Mouse (Mus musculus) thymus, adult 2 months (tissue): ENCODE measurements around the gene Rsph10b. TPM values are rescaled to one million over a fixed set of nuclear protein-coding genes. Genes with fewer than 3 reads are reported as not detected.

Experiments
- DNase-seq: peaks from one replicate; pipeline ENCODE4 v3.0.0; 2021
- H3K27ac ChIP-seq: fragments of 200-500 bp; 2 replicates; pipeline ENCODE4 v1.5.1; 2012; ENCODE audit warnings: low read length, control low read depth; ENCODE audit not compliant: control insufficient read depth, insufficient read depth
- H3K27me3 ChIP-seq: fragments of 200-500 bp; 2 replicates; pipeline ENCODE4 v1.6.1; 2012; ENCODE audit warnings: mild to moderate bottlenecking, low read length, moderate library complexity, mixed read lengths; ENCODE audit not compliant: control insufficient read depth, insufficient read depth
- H3K36me3 ChIP-seq: fragments of 200-500 bp; 2 replicates; pipeline ENCODE4 v1.6.1; 2012; ENCODE audit warnings: mild to moderate bottlenecking, low read length, moderate library complexity; ENCODE audit not compliant: control insufficient read depth, insufficient read depth
- H3K4me1 ChIP-seq: fragments of 200-500 bp; replicated peaks from 2 replicates; pipeline ENCODE4 v1.6.1; 2012; ENCODE audit warnings: low read length; ENCODE audit not compliant: control insufficient read depth, insufficient read depth
- H3K4me3 ChIP-seq: fragments of 200-500 bp; 2 replicates; pipeline ENCODE4 v1.5.1; 2012; ENCODE audit warnings: mild to moderate bottlenecking, low read length, control low read depth, moderate library complexity; ENCODE audit not compliant: control insufficient read depth, insufficient read depth
- CTCF ChIP-seq: fragments of 200-500 bp; IDR thresholded peaks from 2 replicates; pipeline ENCODE4 v1.5.1; 2012; ENCODE audit warnings: mild to moderate bottlenecking, control low read depth, low read length, moderate library complexity, borderline replicate concordance; ENCODE audit not compliant: control insufficient read depth, poor library complexity, insufficient read depth; ENCODE audit errors: extremely low read depth
- POLR2A ChIP-seq: fragments of 200-500 bp; IDR thresholded peaks from 2 replicates; pipeline ENCODE4 v1.6.1; 2012; ENCODE audit warnings: mild to moderate bottlenecking, low read length, control low read depth, moderate library complexity; ENCODE audit not compliant: control insufficient read depth, poor library complexity, insufficient read depth; ENCODE audit errors: extremely low read depth
- WGBS: fragments of 180-500 bp; shearing (Covaris S2); methylation state at CpG from one replicate; pipeline ENCODE4 v1.1.7; 2018; 5-methylcytosine and 5-hydroxymethylcytosine counted together
- polyA plus RNA-seq: library from polyadenylated mRNA; depleted of rRNA; stranded (reverse); fragments of >200 nt; gene quantifications from 2 replicates; pipeline ENCODE4 v1.2.3, GENCODE M21; 2012

The Rsph10b gene
- polyA plus RNA-seq, 1 experiment = 0.54 TPM

- no peak overlapping the region for H3K27ac ChIP-seq
- no peaks in the 10 kb centered on the region for H3K36me3 ChIP-seq
- 80% methylated on average over 3 of the region's 3 CpGs for WGBS
- TF ChIP-seq POLR2A (no peak), CTCF (no peak)
- H3K4me1 ChIP-seq = no peaks in the 10 kb centered on the region
- DNase-seq = no peak
- H3K4me3 ChIP-seq = no peak overlapping the region
- no peaks in the 10 kb centered on the region for H3K27me3 ChIP-seq
Measured at GRCm38 (mm10) chr5:143972628-143973027, 39.8 kb downstream of the Rsph10b start.

- peak; percentile 92 for TF ChIP-seq CTCF
- TF ChIP-seq POLR2A = no peak
- 47% methylated on average over 4 of the region's 4 CpGs for WGBS
- Histone ChIP-seq H3K27me3 (no peaks in the 10 kb centered on the region), H3K4me1 (no peaks in the 10 kb centered on the region), H3K4me3 (no peak overlapping the region), H3K27ac (no peak overlapping the region), H3K36me3 (no peaks in the 10 kb centered on the region)
- peak; percentile 47 for DNase-seq
Measured at GRCm38 (mm10) chr5:143974931-143975630, 42.2 kb downstream of the Rsph10b start.

GRCm38 (mm10) chr5:143975631-143975933 is 42.7 kb downstream of the Rsph10b start:
- Histone ChIP-seq H3K4me1 (no peaks in the 10 kb centered on the region), H3K27me3 (no peaks in the 10 kb centered on the region), H3K4me3 (no peak overlapping the region), H3K36me3 (no peaks in the 10 kb centered on the region), H3K27ac (no peak overlapping the region)
- WGBS = 33% methylated on average over 2 of the region's 2 CpGs
- no peak for TF ChIP-seq CTCF
- TF ChIP-seq POLR2A = no peak
- no peak for DNase-seq

GRCm38 (mm10) chr5:143976232-143976631 is 43.4 kb downstream of the Rsph10b start:
- TF ChIP-seq POLR2A = no peak
- no peak for TF ChIP-seq CTCF
- 93% methylated on average over 11 of the region's 11 CpGs for WGBS
- H3K27ac ChIP-seq = no peak overlapping the region

DNA sequence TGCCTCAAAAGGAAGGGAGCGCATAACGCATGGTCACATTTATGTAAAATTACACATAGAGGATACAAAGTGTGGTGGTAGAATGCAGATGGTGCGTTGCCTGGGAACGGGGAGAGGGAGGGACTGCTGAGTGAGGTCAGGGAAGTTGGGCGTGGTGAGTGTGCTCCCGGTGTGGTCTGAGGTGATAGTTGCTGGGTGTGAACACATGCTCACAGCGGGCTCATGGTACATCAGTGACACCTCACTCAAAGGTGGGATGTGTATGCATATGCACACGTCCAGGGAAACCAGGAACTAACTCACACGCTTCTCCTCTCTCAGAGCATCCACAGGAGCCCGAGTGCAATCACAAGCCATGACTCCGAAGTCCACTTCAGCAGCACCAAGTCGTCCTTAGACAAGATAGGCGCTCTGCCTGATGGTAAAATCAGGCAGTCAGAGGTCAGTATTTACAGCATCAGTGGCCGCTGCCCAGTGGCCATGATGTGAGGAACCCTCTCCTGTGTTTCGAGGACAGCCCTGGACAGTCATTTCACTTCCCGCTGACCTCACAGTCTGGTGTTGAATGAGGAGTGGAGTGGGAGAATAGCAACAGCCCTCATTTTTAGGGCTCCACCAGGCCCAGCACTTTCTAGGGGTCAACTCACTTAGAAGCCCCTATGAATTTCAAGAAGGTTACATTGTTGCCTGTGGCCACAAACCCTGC is 44.0 kb downstream of the Rsph10b start:
- Histone ChIP-seq H3K27me3 (no peaks in the 10 kb centered on the region), H3K27ac (no peak overlapping the region), H3K4me3 (no peak overlapping the region), H3K4me1 (no peaks in the 10 kb centered on the region), H3K36me3 (no peaks in the 10 kb centered on the region)
- WGBS = 77% methylated on average over 16 of the region's 16 CpGs
- TF ChIP-seq CTCF (no peak), POLR2A (no peak)
- no peak for DNase-seq

More at GRCm38 (mm10) chr5:143976232-143976631, 43.4 kb downstream of the Rsph10b start:
- Histone ChIP-seq H3K4me3 (no peak overlapping the region), H3K27me3 (no peaks in the 10 kb centered on the region), H3K4me1 (no peaks in the 10 kb centered on the region), H3K36me3 (no peaks in the 10 kb centered on the region)
- DNase-seq = no peak

DNA sequence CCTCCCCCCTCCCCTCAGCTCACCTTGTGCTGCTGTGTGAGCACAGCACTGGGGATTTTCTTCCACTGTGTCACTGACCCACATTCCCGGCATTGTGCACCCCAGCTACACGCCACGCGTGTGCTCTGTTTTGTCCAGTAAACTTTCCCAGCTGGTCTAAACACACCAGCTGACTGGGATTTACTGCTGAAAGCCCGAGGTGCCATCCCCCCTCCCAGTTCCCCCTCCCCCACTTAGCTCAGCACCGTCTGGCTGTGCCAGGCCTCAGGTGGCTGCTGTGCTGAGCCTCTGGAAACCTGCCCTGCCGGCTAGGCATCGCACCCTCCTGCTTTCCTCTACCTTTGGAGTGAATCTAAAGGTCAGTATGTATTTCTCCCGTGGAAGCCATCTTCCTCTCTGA is 48.0 kb downstream of the Rsph10b start:
- no peaks in the 10 kb centered on the region for H3K27me3 ChIP-seq
- DNase-seq = no peak
- no peaks in the 10 kb centered on the region for H3K4me1 ChIP-seq
- no peak overlapping the region for H3K27ac ChIP-seq
- H3K36me3 ChIP-seq = peaks cover 5% of the 10 kb centered on the region; the same call in 1 of the 2 replicates
- H3K4me3 ChIP-seq = no peak overlapping the region
- 80% methylated on average over 9 of the region's 9 CpGs for WGBS
- TF ChIP-seq POLR2A = no peak
- TF ChIP-seq CTCF = no peak

DNA sequence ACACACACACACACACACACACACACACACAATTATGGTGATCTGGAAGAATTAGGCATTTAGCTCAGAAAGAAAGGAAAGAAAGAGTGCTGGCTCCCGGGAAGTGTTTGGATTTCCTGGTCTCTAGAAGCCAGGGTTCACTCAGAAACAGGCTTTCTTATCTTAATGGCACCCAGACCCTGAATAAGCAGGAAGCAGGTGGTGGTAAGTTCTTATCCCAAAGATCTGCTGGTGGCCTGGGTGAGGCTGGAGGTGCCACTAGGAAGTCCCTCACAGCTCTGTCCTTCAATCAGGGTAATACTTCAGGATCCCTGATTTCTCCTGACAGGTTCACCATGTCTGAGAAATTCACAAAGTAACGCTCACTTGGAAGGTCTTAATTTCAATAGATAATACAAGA is 49.5 kb downstream of the Rsph10b start:
- Histone ChIP-seq H3K4me1 (no peaks in the 10 kb centered on the region), H3K36me3 (peaks cover 18% of the 10 kb centered on the region), H3K4me3 (no peak overlapping the region), H3K27me3 (no peaks in the 10 kb centered on the region), H3K27ac (no peak overlapping the region)
- DNase-seq = no peak
- no peak for TF ChIP-seq POLR2A
- no peak for TF ChIP-seq CTCF
- 91% methylated on average over 2 of the region's 2 CpGs for WGBS

- no peak for TF ChIP-seq POLR2A
- TF ChIP-seq CTCF = no peak
- Histone ChIP-seq H3K4me1 (no peaks in the 10 kb centered on the region), H3K27me3 (no peaks in the 10 kb centered on the region), H3K27ac (no peak overlapping the region), H3K4me3 (no peak overlapping the region), H3K36me3 (peaks cover 46% of the 10 kb centered on the region)
- WGBS = 92% methylated on average over 7 of the region's 7 CpGs
- DNase-seq = no peak
Measured at GRCm38 (mm10) chr5:143985381-143985780, 52.5 kb downstream of the Rsph10b start.
